Mouse (Mus musculus) urinary bladder, postnatal 14 days (tissue): ENCODE data around the gene Adra1d.

Experiments used
- DNase-seq: peaks from one replicate; pipeline ENCODE4 v3.0.0; 2021; ENCODE audit warnings: low spot score

The Adra1d gene

GRCm38 (mm10) chr2:131539780-131540179 lies 22.3 kb downstream of the Adra1d start:
- DNase-seq = no peak

GRCm38 (mm10) chr2:131538341-131538740 lies 23.7 kb downstream of the Adra1d start:
- no peak for DNase-seq

GRCm38 (mm10) chr2:131535168-131535567 lies 26.9 kb downstream of the Adra1d start:
- no peak for DNase-seq

- DNase-seq = no peak
Observed at GRCm38 (mm10) chr2:131531271-131531670, 30.8 kb downstream of the Adra1d start.

GRCm38 (mm10) chr2:131530623-131531008 lies 31.5 kb downstream of the Adra1d start:
- DNase-seq = peak; percentile 50

GRCm38 (mm10) chr2:131529898-131530622 lies 32.0 kb downstream of the Adra1d start:
- DNase-seq = peak; percentile 63

GRCm38 (mm10) chr2:131527061-131527460 lies 35.0 kb downstream of the Adra1d start:
- DNase-seq = no peak

- DNase-seq = no peak
Observed at GRCm38 (mm10) chr2:131520743-131521142, 41.3 kb downstream of the Adra1d start.

- no peak for DNase-seq
Observed at GRCm38 (mm10) chr2:131518790-131519189, 43.3 kb downstream of the Adra1d start.

GRCm38 (mm10) chr2:131517550-131517949 lies 44.5 kb downstream of the Adra1d start:
- no peak for DNase-seq

- DNase-seq = no peak
Observed at GRCm38 (mm10) chr2:131514055-131514621, 47.9 kb downstream of the Adra1d start.

GRCm38 (mm10) chr2:131513477-131513876 lies 48.6 kb downstream of the Adra1d start:
- no peak for DNase-seq

- DNase-seq = no peak
Observed at GRCm38 (mm10) chr2:131510531-131510930, 51.6 kb downstream of the Adra1d start.

GRCm38 (mm10) chr2:131509671-131510313 lies 52.3 kb downstream of the Adra1d start:
- DNase-seq = peak; percentile 62

- no peak for DNase-seq
Observed at GRCm38 (mm10) chr2:131508501-131508900, 53.6 kb downstream of the Adra1d start.

GRCm38 (mm10) chr2:131506358-131506757 lies 55.7 kb downstream of the Adra1d start:
- no peak for DNase-seq

- no peak for DNase-seq
Observed at GRCm38 (mm10) chr2:131505431-131505830, 56.7 kb downstream of the Adra1d start.

GRCm38 (mm10) chr2:131502561-131502960 lies 59.5 kb downstream of the Adra1d start:
- DNase-seq = no peak

GRCm38 (mm10) chr2:131501886-131502285 lies 60.2 kb downstream of the Adra1d start:
- DNase-seq = no peak

- DNase-seq = no peak
Observed at GRCm38 (mm10) chr2:131499290-131499845, 62.7 kb downstream of the Adra1d start.

GRCm38 (mm10) chr2:131498219-131498618 lies 63.9 kb downstream of the Adra1d start:
- no peak for DNase-seq

- no peak for DNase-seq
Observed at GRCm38 (mm10) chr2:131497224-131497856, 64.7 kb downstream of the Adra1d start.
